Mouse (Mus musculus) G1E-ER4 (cell line): ENCODE results near the gene Parp9. TPM values are rescaled to one million over a fixed set of nuclear protein-coding genes. Genes with fewer than 3 reads are reported as not detected.
"Not testable (repeated sequence)": the region's sequence is repeated elsewhere in the genome, so short reads cannot be mapped to it uniquely, and the experiment has no call there.

Experiments
- GATA1 ChIP-seq: IDR thresholded peaks from one replicate; pipeline ENCODE4 v1.8.0; 2012; ENCODE audit warnings: low read length, inconsistent platforms
- polyA plus RNA-seq: library from polyadenylated mRNA; stranded (reverse); fragments of >175 nt; gene quantifications from 2 replicates; pipeline ENCODE4 v1.2.3, GENCODE M21; 2012

Parp9 gene
- polyA plus RNA-seq, 1 experiment: 1.3 TPM

DNA sequence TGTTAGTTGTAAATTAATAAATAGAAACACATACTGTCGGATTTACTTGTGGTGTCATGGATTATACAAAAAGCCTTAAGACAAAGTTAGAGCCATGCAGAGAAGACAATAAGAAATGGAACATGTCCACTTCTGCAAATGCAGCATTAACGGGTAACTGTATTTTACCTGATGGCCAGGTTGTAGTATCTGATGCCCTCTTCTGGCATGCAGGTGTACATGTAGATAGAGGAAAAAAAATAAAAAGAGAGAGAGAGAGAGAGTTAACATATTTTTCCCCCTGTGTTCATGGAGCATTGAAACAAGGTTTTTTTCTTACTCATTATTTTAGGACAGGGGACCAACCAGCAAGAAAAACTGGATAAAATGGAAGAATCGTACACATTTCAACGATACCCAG, 29.0 kb downstream of the Parp9 start:
- TF ChIP-seq GATA1: no peak

DNA sequence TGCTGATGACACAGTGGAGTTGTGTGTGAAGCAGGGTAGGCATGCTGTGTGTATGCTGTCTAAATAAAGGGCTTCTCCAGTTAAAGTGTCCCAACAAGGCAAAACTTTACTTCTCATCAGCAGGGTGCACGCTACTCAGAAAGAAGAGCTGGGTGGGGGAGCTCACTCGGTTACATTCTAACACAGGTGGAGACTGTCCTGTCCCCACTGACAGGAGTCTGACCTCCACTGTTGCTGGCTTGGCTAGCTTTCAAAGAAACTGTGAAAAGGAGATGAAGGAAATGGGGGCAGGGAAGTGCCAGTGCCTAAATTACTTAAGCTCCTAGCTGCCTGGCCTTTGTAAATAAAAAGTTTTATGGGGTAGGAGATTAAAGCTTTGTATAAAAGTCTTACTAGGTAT, 29.9 kb downstream of the Parp9 start:
- TF ChIP-seq GATA1: no peak

DNA sequence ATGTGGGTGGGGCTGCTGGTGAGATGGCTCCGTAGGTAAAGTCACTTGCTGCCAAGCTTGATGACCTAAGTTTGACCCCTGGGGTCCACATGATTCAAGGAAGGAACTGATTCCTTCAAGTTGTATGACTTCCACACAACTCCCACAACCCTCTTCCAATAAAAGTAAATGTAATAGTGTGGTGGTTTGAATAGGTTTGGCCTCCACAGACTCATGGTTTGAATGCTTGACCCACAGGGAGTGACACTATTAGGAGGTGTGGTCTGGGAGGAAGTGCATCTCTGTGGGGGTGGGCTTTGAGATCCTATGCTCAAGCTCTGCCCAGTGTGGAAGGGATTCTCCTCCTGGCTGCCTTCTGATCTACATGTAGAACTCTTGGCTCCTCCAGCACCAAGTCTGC, 35.8 kb downstream of the Parp9 start:
- no peak for TF ChIP-seq GATA1

DNA sequence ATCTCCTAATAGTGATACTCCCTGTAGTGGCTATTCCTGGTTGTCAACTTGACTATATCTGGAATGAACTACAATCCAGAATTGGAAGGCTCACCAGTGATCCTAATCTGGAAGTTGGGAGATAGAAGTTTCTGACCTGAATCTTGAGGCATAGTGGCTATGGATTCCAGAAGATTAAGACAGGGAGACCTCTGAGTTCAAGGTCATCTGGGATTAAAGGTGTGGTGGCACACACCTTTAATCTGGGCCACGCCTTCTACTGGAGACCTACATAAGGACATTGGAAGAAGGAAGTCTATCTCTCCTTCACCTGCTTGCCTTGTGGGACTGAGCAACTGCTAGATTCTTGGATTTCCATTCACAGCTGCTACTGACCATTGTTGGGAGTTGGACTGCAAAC, 40.2 kb downstream of the Parp9 start, which contains the start of gene Kpna1:
Gene Kpna1, plus strand, starts transcription at position 301 of the 400 bp plus-strand sequence.
- TF ChIP-seq GATA1: not testable (repeated sequence)

DNA sequence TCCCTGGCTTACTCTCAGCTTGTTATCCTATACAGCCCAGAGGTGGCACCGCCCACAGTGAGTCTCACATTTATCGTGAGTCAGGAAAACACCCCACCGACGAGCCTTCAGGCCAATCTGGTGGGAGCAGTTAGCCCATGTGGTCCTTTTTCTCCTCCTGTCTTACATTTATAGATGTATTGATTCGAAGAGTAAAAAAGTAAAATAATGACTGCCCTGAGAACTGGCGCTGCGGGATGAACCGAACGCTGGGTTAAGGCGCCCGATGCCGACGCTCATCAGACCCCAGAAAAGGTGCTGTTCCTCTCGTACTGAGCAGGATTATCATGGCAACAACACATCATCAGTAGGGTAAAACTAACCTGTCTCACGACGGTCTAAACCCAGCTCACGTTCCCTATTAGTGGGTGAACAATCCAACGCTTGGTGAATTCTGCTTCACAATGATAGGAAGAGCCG, 43.1 kb downstream of the Parp9 start:
- no peak for TF ChIP-seq GATA1

DNA sequence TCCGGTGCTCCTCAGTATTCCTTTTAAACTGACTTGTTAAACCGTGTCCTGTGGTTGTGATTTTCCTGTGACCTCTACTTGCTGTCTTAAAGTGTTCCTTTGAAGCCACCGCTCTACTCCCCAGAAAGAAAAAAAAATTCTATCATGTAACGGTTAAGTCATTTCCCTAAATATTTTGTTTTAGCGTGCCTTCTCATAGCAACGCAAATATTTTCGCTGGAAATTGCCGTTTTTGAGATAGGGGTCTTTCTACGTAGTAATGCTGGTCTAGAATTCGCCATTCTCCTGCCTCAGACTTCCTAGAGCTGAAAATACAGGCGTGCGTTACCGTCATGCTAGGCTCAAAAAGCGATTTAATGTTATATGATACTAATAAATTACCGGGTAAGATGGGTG, 44.2 kb downstream of the Parp9 start:
- no peak for TF ChIP-seq GATA1

DNA sequence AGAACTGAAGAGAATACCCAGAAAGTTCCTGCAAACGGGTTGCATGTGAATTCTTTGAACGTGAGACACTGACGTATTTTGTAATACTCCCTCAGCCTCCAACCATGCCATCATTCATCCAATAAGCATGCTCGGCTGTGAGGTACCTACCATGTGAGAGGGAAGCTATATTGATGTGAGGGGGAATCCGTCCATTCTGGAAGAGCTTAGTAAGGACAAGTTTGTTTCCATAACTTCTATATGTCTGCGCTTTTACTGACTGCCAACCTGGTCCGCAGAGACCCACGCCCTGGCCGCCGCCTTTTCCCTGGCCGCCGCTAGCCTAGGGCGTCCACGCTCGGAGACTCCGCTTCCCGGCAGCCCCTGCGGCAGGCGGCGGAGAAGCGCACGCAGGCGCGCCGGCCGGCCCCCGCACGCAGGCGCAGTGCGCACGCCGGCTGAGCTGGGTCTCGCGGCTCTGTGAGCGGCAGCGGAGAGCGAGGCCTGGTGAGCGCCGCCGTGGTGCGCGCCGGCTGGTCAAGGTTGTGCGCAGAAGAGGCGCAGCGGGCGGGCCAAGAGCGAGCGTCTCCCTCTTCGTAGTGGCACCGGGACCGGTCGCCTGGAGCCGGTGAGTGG, 44.7 kb downstream of the Parp9 start:
- no peak for TF ChIP-seq GATA1

DNA sequence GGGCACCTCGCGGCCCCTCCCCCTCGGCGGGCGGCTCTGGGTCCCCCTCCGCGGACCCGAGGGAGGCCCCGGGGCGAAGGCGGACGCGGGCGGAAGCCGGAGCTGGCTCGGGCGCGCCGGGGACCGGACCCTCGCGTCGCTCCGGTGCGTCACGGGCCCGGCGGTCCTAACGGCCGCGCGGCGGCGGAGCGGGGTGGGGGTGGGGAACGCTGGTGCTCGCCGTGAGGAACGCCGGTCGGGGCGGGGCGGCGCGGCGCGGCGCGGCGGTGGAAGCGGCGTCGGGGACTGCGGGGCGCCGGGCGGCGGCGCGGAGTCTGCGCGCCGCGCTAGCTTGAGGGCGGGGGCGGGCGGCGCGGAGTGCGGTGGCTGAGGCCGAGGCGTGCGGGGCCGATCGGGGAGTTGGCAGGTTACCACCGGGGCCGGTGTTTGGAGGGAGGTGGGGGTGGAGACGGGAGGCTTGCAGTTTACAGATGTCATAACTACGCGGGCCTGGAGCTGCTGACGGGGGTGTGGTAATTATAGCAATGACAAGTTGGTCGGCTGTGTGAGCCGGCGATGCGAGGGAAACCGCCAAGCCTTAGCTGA, 45.3 kb downstream of the Parp9 start:
- no peak for TF ChIP-seq GATA1

DNA sequence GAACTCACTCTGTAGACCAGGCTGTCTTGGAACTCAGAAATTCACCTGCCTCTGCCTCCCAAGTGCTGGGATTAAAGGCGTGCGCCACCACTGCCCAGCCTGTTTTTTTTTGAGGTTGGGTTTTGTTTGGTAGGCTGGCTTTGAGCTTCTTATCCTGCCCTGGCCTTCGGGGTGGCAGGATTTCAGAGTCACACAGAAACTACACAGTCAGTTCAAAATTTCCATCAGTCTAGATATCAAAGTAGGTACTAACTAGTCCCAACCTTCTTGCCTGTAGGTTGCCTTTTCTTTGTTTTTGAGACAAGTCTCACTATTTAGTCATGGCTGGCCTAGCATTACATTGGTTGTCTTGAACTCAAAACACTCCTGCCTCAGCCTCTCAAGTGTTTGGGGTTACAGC, 46.2 kb downstream of the Parp9 start:
- no peak for TF ChIP-seq GATA1

DNA sequence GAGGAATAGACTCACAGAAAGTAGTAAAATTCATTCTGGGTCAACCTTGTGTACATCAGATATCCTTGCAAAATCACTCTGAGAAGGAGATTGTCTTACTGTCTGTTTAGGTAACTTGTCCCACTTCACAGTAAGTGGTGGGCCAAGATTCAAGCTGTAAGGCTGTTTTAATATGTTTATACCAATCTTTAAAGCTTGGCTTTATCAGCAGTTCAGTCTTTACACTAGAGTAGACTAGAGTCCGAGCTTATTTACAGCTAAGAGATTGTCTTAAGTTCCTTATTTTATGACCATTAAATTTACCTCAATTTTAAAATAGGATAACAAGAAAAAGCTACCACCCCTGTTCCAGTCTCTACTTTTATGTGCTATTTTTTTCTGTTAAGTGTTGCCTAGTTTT, 49.7 kb downstream of the Parp9 start:
- no peak for TF ChIP-seq GATA1

DNA sequence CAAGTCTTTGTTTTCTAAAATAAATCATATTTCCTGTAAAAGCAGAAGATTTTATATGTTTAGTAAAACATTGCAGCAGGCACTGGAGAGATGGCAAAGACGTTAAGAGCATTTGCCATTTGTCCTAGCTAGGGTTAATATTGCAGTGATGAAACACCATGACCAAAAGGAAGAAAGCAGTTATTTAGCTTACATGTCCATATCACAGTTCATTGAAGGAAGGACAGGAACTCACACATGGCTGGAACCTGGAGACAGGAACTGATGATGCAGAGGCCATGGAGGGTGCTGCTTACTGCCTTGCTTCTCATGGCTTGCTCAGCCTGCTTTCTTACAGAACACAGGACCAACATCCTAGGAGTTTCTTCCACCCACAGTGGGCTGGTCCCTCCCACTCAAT, 54.1 kb downstream of the Parp9 start:
- no peak for TF ChIP-seq GATA1

DNA sequence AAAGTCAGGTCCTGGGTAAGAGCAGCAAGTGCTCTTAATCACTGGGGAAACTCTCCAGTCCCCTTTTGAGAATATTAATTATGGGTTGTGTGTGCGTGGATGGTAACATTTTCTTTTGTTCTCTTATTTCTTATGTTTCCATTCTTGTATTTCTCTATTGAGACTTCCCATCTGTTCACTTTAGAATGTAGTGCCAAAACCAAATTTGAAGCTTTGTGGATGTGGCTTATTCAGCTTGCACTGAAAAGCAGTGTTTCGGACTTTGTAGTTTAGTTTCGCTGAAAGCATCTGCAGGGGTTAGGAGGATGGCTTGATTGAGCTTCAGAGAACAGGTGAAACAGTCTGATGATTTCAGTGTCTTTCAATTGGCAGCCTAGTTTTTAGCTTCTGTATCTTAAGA, 55.0 kb downstream of the Parp9 start:
- no peak for TF ChIP-seq GATA1

DNA sequence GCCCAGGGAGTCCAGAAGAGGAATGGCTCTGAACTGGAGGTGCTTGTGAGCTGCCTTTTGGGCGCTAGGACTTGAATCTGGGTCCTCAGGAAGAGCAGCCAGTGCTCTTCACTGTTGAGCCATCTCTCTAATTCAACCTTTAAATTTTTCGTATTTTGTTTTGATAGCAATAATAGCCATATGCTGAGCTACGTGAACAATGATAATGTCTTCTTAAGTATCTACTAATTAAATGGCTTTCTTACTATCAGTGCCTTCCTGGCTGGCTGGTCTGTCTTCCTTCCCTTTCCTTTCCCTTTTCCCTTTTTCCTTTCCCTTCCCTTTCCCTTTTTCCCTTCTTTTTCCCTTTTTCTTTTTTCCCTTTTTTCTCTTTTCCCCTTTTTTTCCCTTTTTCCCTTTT, 70.1 kb downstream of the Parp9 start:
- no peak for TF ChIP-seq GATA1

DNA sequence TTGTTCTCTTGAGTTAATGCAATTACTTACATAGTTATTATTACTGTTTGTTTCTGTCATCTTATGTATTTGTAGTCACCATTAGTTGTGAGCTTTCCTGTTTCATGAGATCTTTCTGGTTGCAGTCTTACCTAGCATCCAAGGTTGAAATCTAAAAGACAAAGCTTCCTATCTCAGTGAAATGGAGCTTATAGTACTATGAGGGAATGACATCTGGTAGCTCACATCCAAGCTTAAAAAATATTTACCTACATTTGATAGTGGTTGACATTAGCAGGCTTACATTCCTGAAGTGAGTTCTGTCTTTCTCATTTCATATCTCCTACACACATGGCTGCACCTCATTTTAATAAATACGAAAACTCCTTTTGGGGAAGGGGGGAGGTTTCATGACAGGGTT, 78.1 kb downstream of the Parp9 start:
- TF ChIP-seq GATA1: no peak

Other genes starting within 250 kb of the Parp9 start
- 2.9 and 4.1 TPM in 2 replicates for gene Dirc2, start 169.1 kb upstream of the Parp9 start, polyA plus RNA-seq
- 33.7 and 44.0 TPM in 2 replicates for gene Hspbap1, start 168.1 kb upstream of the Parp9 start, polyA plus RNA-seq
- 2.2 and 3.7 TPM in 2 replicates for gene Parp14, start 66.9 kb upstream of the Parp9 start, polyA plus RNA-seq
- 2.3 and 2.8 TPM in 2 replicates for gene Dtx3l, start 681 bp downstream of the Parp9 start, polyA plus RNA-seq
- 46.7 and 66.0 TPM in 2 replicates for gene Kpna1, start 40.3 kb downstream of the Parp9 start, polyA plus RNA-seq
- 0.22 and 0.35 TPM in 2 replicates for gene Wdr5b, start 102.7 kb downstream of the Parp9 start, polyA plus RNA-seq
- gene Fam162a, start 133.1 kb downstream of the Parp9 start, polyA plus RNA-seq: 162 and 401 TPM in 2 replicates
- 5.6 and 8.0 TPM in 2 replicates for gene Ccdc58, start 133.2 kb downstream of the Parp9 start, polyA plus RNA-seq
- not detected in 2 replicates for gene Csta1, start 192.8 kb downstream of the Parp9 start, polyA plus RNA-seq
- not detected in 2 replicates for gene Stfa2l1, start 218.3 kb downstream of the Parp9 start, polyA plus RNA-seq
- not detected in 2 replicates for gene Gm5483, start 245.7 kb downstream of the Parp9 start, polyA plus RNA-seq